Mouse (Mus musculus) lung, embryonic 16.5 days (tissue): ENCODE data around the gene 2700081O15Rik. TPM values are rescaled to one million over a fixed set of nuclear protein-coding genes. Genes with fewer than 3 reads are reported as not detected.

ENCODE experiments used
- ATAC-seq: fragments of 200-750 bp; cut with Nextera tagmentation; 2 replicates; pipeline ENCODE4 v1.8.0; 2017; ENCODE audit warnings: low read depth, mild to moderate bottlenecking, moderate library complexity
- H3K27ac ChIP-seq: fragments of 300-500 bp; sonication (generic); 2 replicates; pipeline ENCODE4 v1.5.1; 2014; ENCODE audit warnings: mild to moderate bottlenecking, control low read depth, low read length
- H3K27me3 ChIP-seq: fragments of 300-500 bp; sonication (generic); 2 replicates; pipeline ENCODE4 v1.6.1; 2014; ENCODE audit warnings: low read depth, low read length, mixed read lengths; ENCODE audit not compliant: control insufficient read depth, insufficient read depth
- H3K36me3 ChIP-seq: fragments of 300-500 bp; sonication (generic); 2 replicates; pipeline ENCODE4 v1.6.1; 2014; ENCODE audit warnings: low read length; ENCODE audit not compliant: control insufficient read depth, insufficient read depth
- H3K4me1 ChIP-seq: fragments of 300-500 bp; sonication (generic); replicated peaks from 2 replicates; pipeline ENCODE4 v1.6.1; 2014; ENCODE audit warnings: low read length, mixed read lengths; ENCODE audit not compliant: control insufficient read depth, insufficient read depth
- H3K4me2 ChIP-seq: fragments of 300-500 bp; sonication (generic); 2 replicates; pipeline ENCODE4 v1.6.1; 2014; ENCODE audit warnings: low read depth, low read length, control low read depth
- H3K4me3 ChIP-seq: fragments of 300-500 bp; sonication (generic); 2 replicates; pipeline ENCODE4 v1.5.1; 2014; ENCODE audit warnings: mild to moderate bottlenecking, low read length, control low read depth
- H3K9ac ChIP-seq: fragments of 300-500 bp; sonication (generic); 2 replicates; pipeline ENCODE4 v1.6.1; 2014; ENCODE audit warnings: low read length, control low read depth
- H3K9me3 ChIP-seq: fragments of 300-500 bp; sonication (generic); 2 replicates; pipeline ENCODE4 v1.6.1; 2016; ENCODE audit warnings: low read length; ENCODE audit not compliant: control insufficient read depth
- WGBS: fragments of 180-500 bp; shearing (Covaris S2); extraction: QIAGEN DNeasy Blood & Tissue Kit; methylation state at CpG from one replicate; pipeline ENCODE4 v1.1.7; 2014; 5-methylcytosine and 5-hydroxymethylcytosine counted together
- polyA plus RNA-seq: library from polyadenylated mRNA; unstranded; fragments of >200 nt; fragmentation: Nextera tagmentation; extraction: Ambion mirVana; gene quantifications from 2 replicates; pipeline ENCODE4 v1.2.1, GENCODE M21; 2015

2700081O15Rik gene
- polyA plus RNA-seq, 1 experiment from 2014 or later: 5.0 TPM

GRCm38 (mm10) chr19:7424590-7425397 lies 7.4 kb downstream of the 2700081O15Rik start:
- Histone ChIP-seq H3K36me3 (peaks cover 39% of the 10 kb centered on the region), H3K4me3 (no peak overlapping the region), H3K4me1 (peaks cover 47% of the 10 kb centered on the region), H3K27ac (no peak overlapping the region), H3K9me3 (no peaks in the 10 kb centered on the region), H3K9ac (no peak overlapping the region), H3K27me3 (no peaks in the 10 kb centered on the region), H3K4me2 (no peak overlapping the region)
- no peak for ATAC-seq
- WGBS: 74% methylated on average over 8 of the region's 8 CpGs

- WGBS: 34% methylated on average over 3 of the region's 3 CpGs
- ATAC-seq: no peak
- Histone ChIP-seq H3K27me3 (no peaks in the 10 kb centered on the region), H3K4me2 (no peak overlapping the region), H3K9me3 (no peaks in the 10 kb centered on the region), H3K36me3 (peaks cover 35% of the 10 kb centered on the region), H3K4me3 (no peak overlapping the region), H3K4me1 (peaks cover 41% of the 10 kb centered on the region), H3K27ac (no peak overlapping the region), H3K9ac (no peak overlapping the region)
Observed at GRCm38 (mm10) chr19:7425398-7425775, 8.0 kb downstream of the 2700081O15Rik start.

GRCm38 (mm10) chr19:7434887-7435286 lies 17.5 kb downstream of the 2700081O15Rik start:
- Histone ChIP-seq H3K36me3 (peaks cover 16% of the 10 kb centered on the region), H3K9ac (no peak overlapping the region), H3K9me3 (no peaks in the 10 kb centered on the region), H3K4me3 (no peak overlapping the region), H3K27ac (no peak overlapping the region), H3K27me3 (no peaks in the 10 kb centered on the region), H3K4me1 (peaks cover 3% of the 10 kb centered on the region; the same call in 1 of the 2 replicates), H3K4me2 (no peak overlapping the region)
- WGBS: 92% methylated on average over 2 of the region's 2 CpGs
- no peak for ATAC-seq

- peak; percentile 77; the same call in 1 of the 2 replicates for ATAC-seq
- no peaks in the 10 kb centered on the region for H3K9me3 ChIP-seq
- H3K4me3 ChIP-seq: no peak overlapping the region
- WGBS: 63% methylated on average over 5 of the region's 5 CpGs
- H3K27ac ChIP-seq: peak overlapping the region; percentile 46; the same call in 1 of the 2 replicates
- no peak overlapping the region for H3K4me2 ChIP-seq
- H3K36me3 ChIP-seq: peaks cover 16% of the 10 kb centered on the region
- H3K27me3 ChIP-seq: no peaks in the 10 kb centered on the region
- H3K4me1 ChIP-seq: peaks cover 6% of the 10 kb centered on the region; the same call in 1 of the 2 replicates
- H3K9ac ChIP-seq: no peak overlapping the region
Observed at GRCm38 (mm10) chr19:7436061-7436970, 18.9 kb downstream of the 2700081O15Rik start.

GRCm38 (mm10) chr19:7438295-7438694 lies 20.9 kb downstream of the 2700081O15Rik start:
- no peak overlapping the region for H3K9ac ChIP-seq
- peaks cover 7% of the 10 kb centered on the region for H3K36me3 ChIP-seq
- no peak overlapping the region for H3K4me3 ChIP-seq
- ATAC-seq: no peak
- no peak overlapping the region for H3K27ac ChIP-seq
- no peaks in the 10 kb centered on the region for H3K27me3 ChIP-seq
- H3K4me2 ChIP-seq: no peak overlapping the region
- H3K4me1 ChIP-seq: peaks cover 6% of the 10 kb centered on the region; the same call in 1 of the 2 replicates
- H3K9me3 ChIP-seq: no peaks in the 10 kb centered on the region

GRCm38 (mm10) chr19:7441493-7441892 lies 24.1 kb downstream of the 2700081O15Rik start:
- Histone ChIP-seq H3K36me3 (peaks cover 5% of the 10 kb centered on the region; the same call in 1 of the 2 replicates), H3K4me3 (no peak overlapping the region), H3K9ac (no peak overlapping the region), H3K27me3 (no peaks in the 10 kb centered on the region), H3K9me3 (no peaks in the 10 kb centered on the region), H3K4me1 (peaks cover 5% of the 10 kb centered on the region; the same call in 1 of the 2 replicates), H3K4me2 (no peak overlapping the region), H3K27ac (no peak overlapping the region)
- no peak for ATAC-seq
- WGBS: 49% methylated on average over 14 of the region's 14 CpGs

- 59% methylated on average over 2 of the region's 2 CpGs for WGBS
- ATAC-seq: no peak
- H3K36me3 ChIP-seq: peaks cover 5% of the 10 kb centered on the region; the same call in 1 of the 2 replicates
- peaks cover 4% of the 10 kb centered on the region; the same call in 1 of the 2 replicates for H3K4me1 ChIP-seq
- H3K27ac ChIP-seq: no peak overlapping the region
- H3K27me3 ChIP-seq: no peaks in the 10 kb centered on the region
- H3K9ac ChIP-seq: no peak overlapping the region
- H3K4me3 ChIP-seq: no peak overlapping the region
- H3K9me3 ChIP-seq: no peaks in the 10 kb centered on the region
- no peak overlapping the region for H3K4me2 ChIP-seq
Observed at GRCm38 (mm10) chr19:7445105-7445504, 27.7 kb downstream of the 2700081O15Rik start.

GRCm38 (mm10) chr19:7445596-7445995 lies 28.2 kb downstream of the 2700081O15Rik start:
- H3K36me3 ChIP-seq: peaks cover 5% of the 10 kb centered on the region; the same call in 1 of the 2 replicates
- H3K27me3 ChIP-seq: no peaks in the 10 kb centered on the region
- no peak overlapping the region for H3K4me3 ChIP-seq
- WGBS: 34% methylated on average over 1 of the region's 1 CpGs
- no peak overlapping the region for H3K27ac ChIP-seq
- H3K9me3 ChIP-seq: no peaks in the 10 kb centered on the region
- H3K4me1 ChIP-seq: peaks cover 4% of the 10 kb centered on the region; the same call in 1 of the 2 replicates
- no peak for ATAC-seq
- H3K9ac ChIP-seq: no peak overlapping the region
- H3K4me2 ChIP-seq: no peak overlapping the region

- Histone ChIP-seq H3K4me3 (no peak overlapping the region), H3K9ac (no peak overlapping the region), H3K4me2 (no peak overlapping the region), H3K27me3 (no peaks in the 10 kb centered on the region), H3K27ac (no peak overlapping the region), H3K36me3 (no peaks in the 10 kb centered on the region), H3K4me1 (no peaks in the 10 kb centered on the region), H3K9me3 (no peaks in the 10 kb centered on the region)
- ATAC-seq: no peak
- WGBS: 38% methylated on average over 2 of the region's 2 CpGs
Observed at GRCm38 (mm10) chr19:7456803-7457202, 39.4 kb downstream of the 2700081O15Rik start.
